Mouse (Mus musculus): ENCODE measurements around the gene Camkv.

Camkv gene

GRCm38 (mm10) chr9:107935374-107935773 lies at the start of gene Camkv:
Gene Camkv (plus strand): TSS chr9:107935674.
- in situ Hi-C loops (cut with MboI, MseI) = no loop called here

GRCm38 (mm10) chr9:107887804-107888266 lies 47.6 kb upstream of the Camkv start, which contains the start of gene Mon1a:
Gene Mon1a (plus strand): TSS chr9:107888151.
- in situ Hi-C loops (cut with MboI, MseI) = no loop called here

- in situ Hi-C loops (cut with MboI, MseI) = no loop called here
Measured at GRCm38 (mm10) chr9:107888267-107888850, 47.1 kb upstream of the Camkv start.

- in situ Hi-C loops (cut with MboI, MseI) = no loop called here
Measured at GRCm38 (mm10) chr9:107890260-107890659, 45.2 kb upstream of the Camkv start.

- in situ Hi-C loops (cut with MboI, MseI) = no loop called here
Measured at GRCm38 (mm10) chr9:107891023-107891422, 44.5 kb upstream of the Camkv start.

GRCm38 (mm10) chr9:107898563-107898962 lies 36.9 kb upstream of the Camkv start:
- in situ Hi-C loops (cut with MboI, MseI) = no loop called here

- in situ Hi-C loops (cut with MboI, MseI) = no loop called here
Measured at GRCm38 (mm10) chr9:107899855-107900254, 35.6 kb upstream of the Camkv start.

GRCm38 (mm10) chr9:107900840-107901626 lies 34.4 kb upstream of the Camkv start:
- in situ Hi-C loops (cut with MboI, MseI) = no loop called here

GRCm38 (mm10) chr9:107901627-107901914 lies 33.9 kb upstream of the Camkv start:
- in situ Hi-C loops (cut with MboI, MseI) = no loop called here

- in situ Hi-C loops (cut with MboI, MseI) = no loop called here
Measured at GRCm38 (mm10) chr9:107904726-107905125, 30.7 kb upstream of the Camkv start.

- in situ Hi-C loops (cut with MboI, MseI) = no loop called here
Measured at GRCm38 (mm10) chr9:107906252-107906966, 29.1 kb upstream of the Camkv start, which contains the start of gene Mst1r. Gene Mst1r (plus strand): TSS chr9:107906873.

- in situ Hi-C loops (cut with MboI, MseI) = no loop called here
Measured at GRCm38 (mm10) chr9:107906967-107907800, 28.3 kb upstream of the Camkv start.

GRCm38 (mm10) chr9:107907801-107908120 lies 27.7 kb upstream of the Camkv start:
- in situ Hi-C loops (cut with MboI, MseI) = no loop called here

GRCm38 (mm10) chr9:107908410-107909158 lies 26.9 kb upstream of the Camkv start:
- in situ Hi-C loops (cut with MboI, MseI) = no loop called here

- in situ Hi-C loops (cut with MboI, MseI) = loop anchor here (10.0 kb wide), 1 partner anchor 1025 kb away; the partner anchor contains the start of gene Uqcrc1
Measured at GRCm38 (mm10) chr9:107910025-107910769, 25.3 kb upstream of the Camkv start.

- in situ Hi-C loops (cut with MboI, MseI) = loop anchor here (10.0 kb wide), 1 partner anchor 1020 kb away; the partner anchor contains the start of gene Uqcrc1
Measured at GRCm38 (mm10) chr9:107914764-107915420, 20.6 kb upstream of the Camkv start.

GRCm38 (mm10) chr9:107917895-107918608 lies 17.4 kb upstream of the Camkv start:
- in situ Hi-C loops (cut with MboI, MseI) = loop anchor here (10.0 kb wide), 1 partner anchor 1017 kb away; the partner anchor contains the start of gene Uqcrc1

- in situ Hi-C loops (cut with MboI, MseI) = loop anchor here (10.0 kb wide), 1 partner anchor 1016 kb away; the partner anchor contains the start of gene Uqcrc1
Measured at GRCm38 (mm10) chr9:107918884-107919283, 16.6 kb upstream of the Camkv start.

GRCm38 (mm10) chr9:107919441-107919840 lies 16.0 kb upstream of the Camkv start:
- in situ Hi-C loops (cut with MboI, MseI) = loop anchor here (10.0 kb wide), 1 partner anchor 1015 kb away; the partner anchor contains the start of gene Uqcrc1
